Mouse (Mus musculus) myocyte (in vitro differentiated cells): ENCODE results near the gene 2010003K11Rik.

Source experiments
- MYOG ChIP-seq, 3 experiments: IDR thresholded peaks; one replicate each; pipeline ENCODE4 v1.6.1; 2011; ENCODE audit warnings: control low read depth in 2 of 3, low read depth in 2 of 3, mild to moderate bottlenecking in 2 of 3; ENCODE audit not compliant: insufficient read length in 2 of 3, control insufficient read depth in 1 of 3, insufficient read depth in 1 of 3
- POLR2A ChIP-seq: IDR thresholded peaks from one replicate; pipeline ENCODE4 v1.6.1; 2011; ENCODE audit warnings: low read depth, mild to moderate bottlenecking, control low read depth, moderate library complexity; ENCODE audit not compliant: insufficient read length
- POLR2AphosphoS2 ChIP-seq: IDR thresholded peaks from one replicate; pipeline ENCODE4 v1.6.1; 2011; ENCODE audit warnings: low read depth, control low read depth; ENCODE audit not compliant: insufficient read length
- TCF12 ChIP-seq: IDR thresholded peaks from one replicate; pipeline ENCODE4 v1.6.1; 2011; ENCODE audit warnings: mild to moderate bottlenecking, control low read depth; ENCODE audit not compliant: poor library complexity, insufficient read depth, severe bottlenecking
- USF1 ChIP-seq: IDR thresholded peaks from one replicate; pipeline ENCODE4 v1.6.1; 2011; ENCODE audit warnings: low read depth, mild to moderate bottlenecking, control low read depth, moderate library complexity

DNA sequence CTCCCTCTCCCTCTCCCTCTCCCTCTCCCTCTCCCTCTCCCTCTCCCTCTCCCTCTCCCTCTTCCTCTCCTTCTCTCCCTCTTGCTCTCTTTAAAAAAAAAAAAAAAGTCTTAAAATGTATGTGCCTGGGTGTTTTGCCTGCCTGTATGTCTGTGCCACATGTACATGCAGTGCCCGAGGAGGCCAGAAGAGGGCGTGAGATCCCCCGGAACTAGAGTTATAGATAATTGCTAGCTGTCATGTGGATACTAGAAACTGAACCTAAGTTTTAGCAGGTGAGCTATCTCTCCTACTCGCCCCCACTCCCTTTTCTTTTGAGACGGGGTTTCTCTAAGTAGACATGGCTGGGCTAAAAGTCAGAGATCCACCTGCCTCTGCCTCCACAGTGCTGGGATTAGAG, 30.0 kb downstream of the 2010003K11Rik start:
- no peak for TF ChIP-seq TCF12
- no peak for TF ChIP-seq POLR2A
- TF ChIP-seq MYOG (IDR thresholded peaks at IDR 0.05; ENCODE audit: control insufficient read depth in 1 of 3, insufficient read depth in 1 of 3, insufficient read length in 2 of 3, low read depth in 2 of 3), result no peak
- TF ChIP-seq POLR2AphosphoS2, result no peak
- TF ChIP-seq USF1, result no peak
